Mouse (Mus musculus) adipocyte (in vitro differentiated cells): ENCODE results near the gene 4933416C03Rik.

ENCODE experiments used
- DNase-seq: peaks from one replicate; pipeline ENCODE4 v3.0.0-alpha.2; 2016; ENCODE audit warnings: low spot score

Gene 4933416C03Rik

GRCm38 (mm10) chr10:116113867-116114474 is at the start of gene 4933416C03Rik:
Gene 4933416C03Rik (minus strand): TSS chr10:116113917.
- no peak for DNase-seq

GRCm38 (mm10) chr10:116162338-116162737 is 48.6 kb upstream of the 4933416C03Rik start:
- DNase-seq: no peak

- DNase-seq: no peak
Measured at GRCm38 (mm10) chr10:116156699-116157098, 43.0 kb upstream of the 4933416C03Rik start.

- DNase-seq: no peak
Measured at GRCm38 (mm10) chr10:116154707-116155106, 41.0 kb upstream of the 4933416C03Rik start.

- no peak for DNase-seq
Measured at GRCm38 (mm10) chr10:116146091-116146490, 32.4 kb upstream of the 4933416C03Rik start.

- DNase-seq: no peak
Measured at GRCm38 (mm10) chr10:116143684-116144083, 30.0 kb upstream of the 4933416C03Rik start.

- DNase-seq: no peak
Measured at GRCm38 (mm10) chr10:116140226-116140625, 26.5 kb upstream of the 4933416C03Rik start.

GRCm38 (mm10) chr10:116135187-116135586 is 21.5 kb upstream of the 4933416C03Rik start:
- no peak for DNase-seq

- DNase-seq: no peak
Measured at GRCm38 (mm10) chr10:116132233-116132632, 18.5 kb upstream of the 4933416C03Rik start.

- DNase-seq: no peak
Measured at GRCm38 (mm10) chr10:116131223-116131622, 17.5 kb upstream of the 4933416C03Rik start.

- DNase-seq: no peak
Measured at GRCm38 (mm10) chr10:116130401-116130800, 16.7 kb upstream of the 4933416C03Rik start.

GRCm38 (mm10) chr10:116125364-116125763 is 11.6 kb upstream of the 4933416C03Rik start:
- DNase-seq: no peak

- DNase-seq: no peak
Measured at GRCm38 (mm10) chr10:116123808-116124207, 10.1 kb upstream of the 4933416C03Rik start.

- DNase-seq: no peak
Measured at GRCm38 (mm10) chr10:116121463-116121862, 7.7 kb upstream of the 4933416C03Rik start.

GRCm38 (mm10) chr10:116117060-116117459 is 3.3 kb upstream of the 4933416C03Rik start:
- DNase-seq: no peak

- no peak for DNase-seq
Measured at GRCm38 (mm10) chr10:116115881-116116677, 2.4 kb upstream of the 4933416C03Rik start.

GRCm38 (mm10) chr10:116112868-116113267 is 849 bp downstream of the 4933416C03Rik start:
- no peak for DNase-seq

GRCm38 (mm10) chr10:116108730-116109129 is 5.0 kb downstream of the 4933416C03Rik start:
- DNase-seq: no peak

- DNase-seq: no peak
Measured at GRCm38 (mm10) chr10:116108176-116108575, 5.5 kb downstream of the 4933416C03Rik start.

- DNase-seq: no peak
Measured at GRCm38 (mm10) chr10:116098470-116098869, 15.2 kb downstream of the 4933416C03Rik start.

- no peak for DNase-seq
Measured at GRCm38 (mm10) chr10:116096466-116096865, 17.3 kb downstream of the 4933416C03Rik start.

- DNase-seq: peak; percentile 51
Measured at GRCm38 (mm10) chr10:116083965-116084364, 29.8 kb downstream of the 4933416C03Rik start.

- DNase-seq: no peak
Measured at GRCm38 (mm10) chr10:116080841-116081240, 32.9 kb downstream of the 4933416C03Rik start.
